ENCODE assay signal across 9 mouse cellular contexts in the genomic region with DNA sequence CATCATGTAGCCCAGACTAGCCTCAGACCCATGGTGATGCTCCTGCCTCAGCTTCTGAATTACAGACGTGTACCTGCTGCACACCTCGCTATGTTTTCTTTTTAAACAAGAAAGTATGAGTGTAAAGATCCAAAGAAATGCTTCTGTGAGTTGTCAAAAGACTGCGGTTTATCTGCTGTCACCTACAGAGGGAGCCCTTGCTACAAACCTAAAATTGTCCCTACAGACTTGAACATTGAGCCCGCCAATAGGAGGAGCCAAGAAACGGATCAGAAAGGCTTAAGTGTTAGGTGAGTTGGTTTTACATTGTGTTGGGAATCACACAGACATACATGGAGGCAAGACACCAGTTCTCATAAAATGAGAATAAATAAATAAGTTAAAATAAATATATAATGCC. TPM values are rescaled to one million over a fixed set of nuclear protein-coding genes. Genes with fewer than 3 reads are reported as not detected.
DNase-seq lines count a peak whose midpoint lies in the region; ATAC-seq and TF ChIP-seq lines count a peak whose summit lies in the region.
"Had no signal": no experiment of that assay in that cellular context is flagged by ENCODE, and none has a peak within 500 bp of the region (broad histone marks: within the 10 kb centered on the region; RNA-seq: fewer than 3 reads in every experiment).

No protein-coding gene starts in this region.

- H3K4me2 ChIP-seq in hindbrain, embryonic 11.5 days (replicated peaks; ENCODE audit: low read depth, low read length) = no peak overlapping the region
- H3K4me2 ChIP-seq in hindbrain, embryonic 16.5 days (ENCODE audit: low read length) = no peak overlapping the region
- no peak overlapping the region for H3K4me2 ChIP-seq in heart, postnatal 0 days (ENCODE audit: low read depth, low read length)
- H3K4me2 ChIP-seq: embryonic facial prominence, embryonic 12.5 days had no signal

- TF ChIP-seq EP300 in heart, postnatal 0 days (IDR thresholded peaks at IDR 0.05; ENCODE audit: low read depth) = no peak

- H3K27me3 ChIP-seq in hindbrain, embryonic 11.5 days (ENCODE audit: control insufficient read depth, insufficient read depth, low read length) = no peaks in the 10 kb centered on the region
- no peaks in the 10 kb centered on the region for H3K27me3 ChIP-seq in hindbrain, embryonic 16.5 days (replicated peaks; ENCODE audit: control insufficient read depth, insufficient read depth, low read length)
- H3K27me3 ChIP-seq in Patski = no peaks in the 10 kb centered on the region
- no peaks in the 10 kb centered on the region for H3K27me3 ChIP-seq in heart, postnatal 0 days (ENCODE audit: control insufficient read depth, insufficient read depth, low read length)
- H3K27me3 ChIP-seq in spleen, adult 2 months (ENCODE audit: control insufficient read depth, insufficient read depth, low read length) = no peaks in the 10 kb centered on the region
- H3K27me3 ChIP-seq: embryonic facial prominence, embryonic 12.5 days had no signal

- no peaks in the 10 kb centered on the region for H3K9me3 ChIP-seq in hindbrain, embryonic 11.5 days (ENCODE audit: control insufficient read depth, low read length)
- H3K9me3 ChIP-seq in hindbrain, embryonic 16.5 days (ENCODE audit: control insufficient read depth, low read length) = no peaks in the 10 kb centered on the region
- H3K9me3 ChIP-seq in heart, postnatal 0 days (replicated peaks; ENCODE audit: control insufficient read depth, low read length) = no peaks in the 10 kb centered on the region
- H3K9me3 ChIP-seq: embryonic facial prominence, embryonic 12.5 days had no signal

- no peak for TF ChIP-seq POLR2A in cortical plate, adult 2 months (IDR thresholded peaks at IDR 0.05; ENCODE audit: extremely low read depth, insufficient read depth, low read length)
- TF ChIP-seq POLR2A in spleen, adult 2 months (IDR thresholded peaks at IDR 0.05; ENCODE audit: low read depth, low read length) = no peak

- in situ Hi-C loops in Patski (cut with MboI; ENCODE audit: low pct_unique_long_range_greater_than_20kb) = loop anchor here (5.0 to 25.0 kb wide), 3 partner anchors 72 to 507 kb away; no protein-coding TSS in a partner anchor

- WGBS in hindbrain, embryonic 11.5 days = 12% methylated on average over 5 of the region's 5 CpGs
- 2% methylated on average over 5 of the region's 5 CpGs for WGBS in hindbrain, embryonic 16.5 days
- WGBS in heart, postnatal 0 days = 5% methylated on average over 5 of the region's 5 CpGs
- whole genome bisulfite sequencing in spleen, adult 2 months = 3% methylated on average over 5 of the region's 5 CpGs

- peak; percentile 68 for DNase-seq in hindbrain, embryonic 11.5 days (ENCODE audit: low spot score)
- DNase-seq in Patski (ENCODE audit: low read depth, low spot score) = peak; percentile 24
- peak; percentile 65 for DNase-seq in heart, postnatal 0 days (ENCODE audit: low spot score)
- peak; percentile 12 to 41 for DNase-seq in layer of hippocampus, postnatal 25 days (ENCODE audit: extremely low spot score in 1 of 2, low spot score in 1 of 2)
- peak; percentile 91 for DNase-seq in lung, postnatal 36 days
- peak; percentile 47 to 59 for DNase-seq in spleen, adult 2 months (ENCODE audit: low read depth in 1 of 2, low spot score in 2 of 2)

- H3K9ac ChIP-seq in hindbrain, embryonic 11.5 days (ENCODE audit: low read depth, low read length) = no peak overlapping the region
- no peak overlapping the region for H3K9ac ChIP-seq in hindbrain, embryonic 16.5 days (ENCODE audit: low read depth, low read length)
- no peak overlapping the region for H3K9ac ChIP-seq in heart, postnatal 0 days (replicated peaks; ENCODE audit: low read depth, low read length)
- H3K9ac ChIP-seq: embryonic facial prominence, embryonic 12.5 days had no signal

- H3K4me3 ChIP-seq in hindbrain, embryonic 11.5 days (ENCODE audit: low read depth, low read length) = no peak overlapping the region
- no peak overlapping the region for H3K4me3 ChIP-seq in hindbrain, embryonic 16.5 days (ENCODE audit: low read length)
- no peak overlapping the region for H3K4me3 ChIP-seq in cortical plate, adult 2 months (ENCODE audit: insufficient read depth, low read length)
- no peak overlapping the region for H3K4me3 ChIP-seq in heart, postnatal 0 days (ENCODE audit: low read depth, low read length)
- H3K4me3 ChIP-seq in spleen, adult 2 months (ENCODE audit: extremely low read depth, insufficient read depth, insufficient read length) = no peak overlapping the region
- H3K4me3 ChIP-seq: embryonic facial prominence, embryonic 12.5 days had no signal

- no peaks in the 10 kb centered on the region for H3K36me3 ChIP-seq in hindbrain, embryonic 11.5 days (ENCODE audit: control insufficient read depth, insufficient read depth, low read length)
- no peaks in the 10 kb centered on the region for H3K36me3 ChIP-seq in hindbrain, embryonic 16.5 days (ENCODE audit: control insufficient read depth, insufficient read depth, low read length)
- H3K36me3 ChIP-seq in heart, postnatal 0 days (replicated peaks; ENCODE audit: control insufficient read depth, insufficient read depth, low read length) = no peaks in the 10 kb centered on the region
- no peaks in the 10 kb centered on the region for H3K36me3 ChIP-seq in spleen, adult 2 months (ENCODE audit: control insufficient read depth, insufficient read depth, low read length)
- H3K36me3 ChIP-seq: embryonic facial prominence, embryonic 12.5 days had no signal

- ATAC-seq in hindbrain, embryonic 11.5 days (ENCODE audit: low FRiP score) = no peak; the same call in 1 of the 2 replicates
- no peak for ATAC-seq in hindbrain, embryonic 16.5 days
- no peak for ATAC-seq in Patski
- ATAC-seq in heart, postnatal 0 days (ENCODE audit: insufficient read depth, low read depth) = no peak

- CTCF ChIA-PET in Patski (lab: Charles Lee) = interaction anchor here (0.7 to 1.7 kb wide), 13 partner anchors 17 to 225 kb away, joined by 3 to 8 read pairs (median 4); no protein-coding TSS in a partner anchor

- H3K4me1 ChIP-seq in hindbrain, embryonic 11.5 days (replicated peaks; ENCODE audit: control insufficient read depth, insufficient read depth, low read length) = no peaks in the 10 kb centered on the region
- no peaks in the 10 kb centered on the region for H3K4me1 ChIP-seq in hindbrain, embryonic 16.5 days (ENCODE audit: control insufficient read depth, insufficient read depth, low read depth, low read length)
- H3K4me1 ChIP-seq in cortical plate, adult 2 months (ENCODE audit: control insufficient read depth, insufficient read depth, low read length) = no peaks in the 10 kb centered on the region
- H3K4me1 ChIP-seq in heart, postnatal 0 days (ENCODE audit: control insufficient read depth, insufficient read depth) = no peaks in the 10 kb centered on the region
- H3K4me1 ChIP-seq in spleen, adult 2 months (ENCODE audit: control insufficient read depth, insufficient read depth, insufficient read length) = no peaks in the 10 kb centered on the region
- H3K4me1 ChIP-seq: embryonic facial prominence, embryonic 12.5 days had no signal

- POLR2A ChIA-PET in Patski (lab: Charles Lee) = no interaction called here

- no peak overlapping the region for H3K27ac ChIP-seq in hindbrain, embryonic 11.5 days (ENCODE audit: low read depth, low read length)
- no peak overlapping the region for H3K27ac ChIP-seq in hindbrain, embryonic 16.5 days (ENCODE audit: low read depth, low read length)
- no peak overlapping the region for H3K27ac ChIP-seq in cortical plate, adult 2 months (ENCODE audit: insufficient read depth, low read length)
- H3K27ac ChIP-seq in heart, postnatal 0 days (ENCODE audit: low read depth) = no peak overlapping the region
- no peak overlapping the region for H3K27ac ChIP-seq in spleen, adult 2 months (ENCODE audit: insufficient read depth, low read length)
- H3K27ac ChIP-seq: embryonic facial prominence, embryonic 12.5 days had no signal

- TF ChIP-seq CTCF in Patski (IDR thresholded peaks at IDR 0.05) = peak; percentile 80
- peak; percentile 68 for TF ChIP-seq CTCF in cortical plate, adult 2 months (IDR thresholded peaks at IDR 0.05; ENCODE audit: extremely low read depth, insufficient read depth, low read length)
- TF ChIP-seq CTCF in heart, postnatal 0 days (IDR thresholded peaks at IDR 0.05; ENCODE audit: low read depth) = peak; percentile 82
- TF ChIP-seq CTCF in spleen, adult 2 months (IDR thresholded peaks at IDR 0.05; ENCODE audit: extremely low read depth, insufficient read depth, insufficient read length, insufficient replicate concordance) = peak; percentile 18; the same call in 1 of the 2 replicates

RNA-seq across cellular contexts. Expression of a gene that starts 20.4 kb away (rescaled TPM):
- 56.6 and 63.9 TPM in 2 replicates for polyA plus RNA-seq in hindbrain, embryonic 11.5 days (2014; fragmentation: Nextera tagmentation; extraction: Ambion mirVana)
- polyA plus RNA-seq in hindbrain, embryonic 16.5 days (2015; fragmentation: Nextera tagmentation; extraction: Ambion mirVana) = 58.8 and 60.3 TPM in 2 replicates
- 95.6 TPM for polyA plus RNA-seq in Patski (2021)
- polyA plus RNA-seq in cortical plate, adult 2 months (2012; rRNA removed) = 174 and 187 TPM in 2 replicates
- 44.2 and 78.7 TPM in 2 replicates for total RNA-seq in heart, postnatal 0 days (2014; rRNA removed; ENCODE audit: low replicate concordance)
- polyA plus RNA-seq in heart, postnatal 0 days (2015; fragmentation: Nextera tagmentation; extraction: Ambion mirVana) = 44.2 and 44.7 TPM in 2 replicates
- 100 to 1,000 TPM; 164 to 182 TPM for total RNA-seq in layer of hippocampus, postnatal 25 days (2021)
- 26.3 and 27.2 TPM in 2 replicates for polyA plus RNA-seq in spleen, adult 2 months (2012; rRNA removed)

RNA-seq across cellular contexts. Expression of a gene that starts 26.2 kb away (rescaled TPM):
- polyA plus RNA-seq in hindbrain, embryonic 11.5 days (2014; fragmentation: Nextera tagmentation; extraction: Ambion mirVana) = not detected in 2 replicates
- polyA plus RNA-seq in hindbrain, embryonic 16.5 days (2015; fragmentation: Nextera tagmentation; extraction: Ambion mirVana) = not detected in 2 replicates
- polyA plus RNA-seq in Patski (2021) = not detected
- not detected in 2 replicates for polyA plus RNA-seq in cortical plate, adult 2 months (2012; rRNA removed)
- total RNA-seq in heart, postnatal 0 days (2014; rRNA removed; ENCODE audit: low replicate concordance) = not detected in 2 replicates
- polyA plus RNA-seq in heart, postnatal 0 days (2015; fragmentation: Nextera tagmentation; extraction: Ambion mirVana) = not detected in 2 replicates
- not detected for total RNA-seq in layer of hippocampus, postnatal 25 days (2021)
- not detected in 2 replicates for polyA plus RNA-seq in spleen, adult 2 months (2012; rRNA removed)
- polyA plus RNA-seq: embryonic facial prominence, embryonic 12.5 days had no signal

Comparison
In these comparisons a context has a peak if more than half of its experiments do, and no peak if none do; other contexts are left out.
1. DNase-seq: peak in every context shown above with its lines; median percentile 91 in lung, postnatal 36 days; 68 in hindbrain, embryonic 11.5 days; 65 in heart, postnatal 0 days; 53 in spleen, adult 2 months; 26 in layer of hippocampus, postnatal 25 days; 24 in Patski.
2. CTCF ChIP-seq: peak in every context shown above with its lines; median percentile 82 in heart, postnatal 0 days; 80 in Patski; 68 in cortical plate, adult 2 months; 18 in spleen, adult 2 months.